Mouse (Mus musculus) stomach, postnatal 0 days (tissue): ENCODE data around the gene Axdnd1.

Experiments used
- CTCF ChIP-seq: IDR thresholded peaks from 2 replicates; pipeline ENCODE4 v1.5.1; 2016; ENCODE audit warnings: antibody characterized with exemption, low read depth, mild to moderate bottlenecking, moderate library complexity
- EP300 ChIP-seq: optimal IDR thresholded peaks from 2 replicates; pipeline ENCODE3; 2016; ENCODE audit warnings: antibody characterized with exemption

- no peak for TF ChIP-seq CTCF
- no peak for TF ChIP-seq EP300
These were observed 32.9 kb upstream of the Axdnd1 start for GRCm38 (mm10) chr1:156453876-156454275.
